Mouse (Mus musculus) heart, embryonic 14.5 days (tissue): ENCODE data around the gene Rora. TPM values are rescaled to one million over a fixed set of nuclear protein-coding genes. Genes with fewer than 3 reads are reported as not detected.

Experiments used
- ATAC-seq: fragments of 200-750 bp; cut with Nextera tagmentation; 2 replicates; pipeline ENCODE4 v1.8.0; 2017; ENCODE audit warnings: low read depth, moderate TSS enrichment; ENCODE audit not compliant: insufficient number of reproducible peaks, insufficient read depth, low FRiP score
- H3K27ac ChIP-seq, 2 experiments: fragments of 200-500 bp in 1 of 2; fragments of 300-500 bp in 1 of 2; sonication (generic) in 1 of 2; replicated peaks in 1 of 2; 2 replicates each; pipeline ENCODE4 v1.5.1; 2012 to 2014; ENCODE audit warnings: low read depth in 2 of 2, low read length in 2 of 2, control low read depth in 1 of 2, mild to moderate bottlenecking in 1 of 2, mixed read lengths in 1 of 2; ENCODE audit not compliant: control insufficient read depth in 1 of 2, insufficient read depth in 1 of 2
- H3K27me3 ChIP-seq: fragments of 300-500 bp; sonication (generic); 2 replicates; pipeline ENCODE4 v1.6.1; 2014; ENCODE audit warnings: mild to moderate bottlenecking, low read length, control low read depth; ENCODE audit not compliant: control insufficient read depth, insufficient read depth
- H3K36me3 ChIP-seq: fragments of 300-500 bp; sonication (generic); 2 replicates; pipeline ENCODE4 v1.6.1; 2014; ENCODE audit warnings: mild to moderate bottlenecking, control low read depth, low read length, mixed read lengths; ENCODE audit not compliant: control insufficient read depth, insufficient read depth
- H3K4me1 ChIP-seq, 2 experiments: fragments of 200-500 bp in 1 of 2; fragments of 300-500 bp in 1 of 2; sonication (generic) in 1 of 2; 2 replicates each; pipeline ENCODE4 v1.6.1; 2012 to 2014; ENCODE audit warnings: low read length in 2 of 2, control low read depth in 1 of 2, mixed read lengths in 1 of 2; ENCODE audit not compliant: control insufficient read depth in 2 of 2, insufficient read depth in 2 of 2
- H3K4me2 ChIP-seq: fragments of 300-500 bp; sonication (generic); 2 replicates; pipeline ENCODE4 v1.6.1; 2014; ENCODE audit warnings: mild to moderate bottlenecking, low read length
- H3K4me3 ChIP-seq, 2 experiments: fragments of 200-500 bp in 1 of 2; fragments of 300-500 bp in 1 of 2; sonication (generic) in 1 of 2; 2 replicates each; pipeline ENCODE4 v1.5.1; 2012 to 2014; ENCODE audit warnings: low read length in 2 of 2, mild to moderate bottlenecking in 2 of 2, control low read depth in 1 of 2, low read depth in 1 of 2, moderate library complexity in 1 of 2; ENCODE audit not compliant: control insufficient read depth in 1 of 2, insufficient read depth in 1 of 2
- H3K9ac ChIP-seq: fragments of 300-500 bp; sonication (generic); 2 replicates; pipeline ENCODE4 v1.6.1; 2014; ENCODE audit warnings: mild to moderate bottlenecking, low read length
- H3K9me3 ChIP-seq: fragments of 300-500 bp; sonication (generic); 2 replicates; pipeline ENCODE4 v1.6.1; 2016; ENCODE audit warnings: low read length, control low read depth; ENCODE audit not compliant: control insufficient read depth
- WGBS: fragments of 180-500 bp; shearing (Covaris S2); extraction: QIAGEN DNeasy Blood & Tissue Kit; methylation state at CpG from one replicate; pipeline ENCODE4 v1.1.7; 2014; 5-methylcytosine and 5-hydroxymethylcytosine counted together
- polyA plus RNA-seq: library from polyadenylated mRNA; unstranded; fragments of >200 nt; fragmentation: Nextera tagmentation; extraction: Ambion mirVana; gene quantifications from 2 replicates; pipeline ENCODE4 v1.2.1, GENCODE M21; 2014

The Rora gene
- polyA plus RNA-seq, 1 experiment from 2014 or later, result 6.9 TPM

DNA sequence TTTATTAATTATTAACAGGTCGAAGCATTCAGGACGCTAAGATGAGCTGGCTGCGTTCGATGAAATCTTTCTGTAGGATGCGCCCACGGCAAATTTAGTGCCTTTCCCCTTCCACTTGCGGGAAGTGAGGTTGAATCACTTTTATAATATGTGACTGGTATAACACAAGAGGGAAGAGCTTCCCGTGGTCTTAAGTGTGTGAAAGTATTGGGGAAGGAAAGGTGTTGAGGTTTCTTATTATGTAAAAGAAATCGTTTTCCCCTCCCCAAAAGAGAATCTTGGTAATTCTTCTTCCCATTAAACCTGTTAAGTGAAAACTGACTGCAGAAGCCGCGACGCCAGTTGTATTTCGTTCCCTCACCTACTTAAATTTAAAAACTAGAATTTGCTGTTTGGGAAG is 637.9 kb downstream of the Rora start:
- H3K4me2 ChIP-seq, result peak overlapping the region; percentile 91
- H3K9me3 ChIP-seq, result no peaks in the 10 kb centered on the region
- H3K36me3 ChIP-seq, result no peaks in the 10 kb centered on the region
- ATAC-seq, result no peak
- H3K9ac ChIP-seq, result peak overlapping the region; percentile 81
- H3K27me3 ChIP-seq, result peaks cover 18% of the 10 kb centered on the region
- H3K4me1 ChIP-seq, result peaks cover 3 to 12% of the 10 kb centered on the region in 2 experiments
- no peak overlapping the region for H3K27ac ChIP-seq
- WGBS, result 24% methylated on average over 13 of the region's 13 CpGs
- peak overlapping the region; percentile 80 to 84 for H3K4me3 ChIP-seq

DNA sequence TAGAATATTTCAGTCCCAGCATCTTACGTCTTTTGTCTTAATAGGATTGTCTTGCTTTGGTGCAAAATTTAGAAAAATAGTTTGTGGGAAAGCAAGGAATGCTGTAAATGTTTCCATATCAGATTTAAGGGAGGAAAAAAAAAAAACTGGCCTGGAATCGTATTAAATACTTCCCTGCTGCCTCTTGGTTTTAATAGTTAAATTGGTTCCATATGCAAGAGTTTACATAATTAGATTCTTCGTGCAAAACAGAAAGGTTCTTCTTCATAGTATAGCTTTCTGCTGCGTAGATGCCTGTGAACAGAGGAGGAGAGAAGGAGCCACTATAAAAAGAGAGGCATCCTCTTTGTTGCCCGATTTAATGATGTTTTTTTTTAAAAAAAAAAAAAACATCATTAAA is 638.8 kb downstream of the Rora start:
- Histone ChIP-seq H3K9ac (no peak overlapping the region), H3K9me3 (no peaks in the 10 kb centered on the region), H3K4me1 (peaks cover 3 to 12% of the 10 kb centered on the region in 2 experiments), H3K4me3 (no peak overlapping the region), H3K27ac (no peak overlapping the region), H3K36me3 (no peaks in the 10 kb centered on the region), H3K4me2 (no peak overlapping the region), H3K27me3 (peaks cover 18% of the 10 kb centered on the region)
- ATAC-seq, result no peak
- WGBS, result 82% methylated on average over 5 of the region's 5 CpGs

DNA sequence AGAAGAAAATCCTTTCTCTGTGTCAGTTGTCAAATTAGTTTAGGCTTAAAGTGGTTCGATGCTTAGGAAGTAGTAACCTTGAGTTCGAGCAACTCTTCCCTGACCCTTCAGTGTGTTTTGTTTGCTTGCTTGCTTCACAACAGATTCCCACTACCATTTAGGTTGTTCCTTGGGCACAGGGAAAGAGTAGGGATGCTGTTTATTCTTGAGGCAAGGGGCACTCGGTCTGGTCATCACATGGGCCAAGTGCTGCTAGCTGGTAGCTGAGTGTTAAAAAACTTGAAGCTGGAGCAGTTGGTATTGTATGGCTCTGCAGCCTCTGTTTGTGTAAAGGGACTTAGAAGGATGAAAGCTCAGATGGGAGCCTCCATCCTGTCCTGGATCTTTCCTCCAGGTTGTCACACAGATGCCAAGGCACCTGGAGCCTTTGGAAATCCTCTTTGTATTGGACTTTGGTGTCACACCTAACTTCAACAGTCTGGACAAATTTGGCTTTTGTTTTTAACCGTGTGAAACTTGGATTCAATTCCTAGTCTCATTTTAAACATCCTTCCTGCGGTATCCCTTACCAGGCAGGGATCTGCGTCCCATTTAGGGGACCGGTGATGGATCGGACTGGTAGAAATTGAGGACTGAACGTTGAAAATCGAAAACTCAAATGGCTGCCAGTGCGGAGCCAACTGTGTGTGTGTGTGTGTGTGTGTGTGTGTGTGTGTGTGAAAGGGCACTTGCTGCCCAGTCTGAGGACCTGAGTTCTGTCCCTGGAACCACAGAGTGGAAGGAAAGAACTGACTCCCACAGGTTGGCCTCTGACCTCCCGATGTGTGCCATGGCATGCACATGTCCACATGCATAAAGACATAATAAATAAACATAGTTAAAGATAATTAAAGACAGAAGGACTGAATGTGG is 639.4 kb downstream of the Rora start:
- ATAC-seq, result no peak
- H3K27ac ChIP-seq, result no peak overlapping the region
- H3K4me2 ChIP-seq, result no peak overlapping the region
- H3K27me3 ChIP-seq, result peaks cover 18% of the 10 kb centered on the region
- no peaks in the 10 kb centered on the region for H3K36me3 ChIP-seq
- WGBS, result 85% methylated on average over 12 of the region's 12 CpGs
- H3K9ac ChIP-seq, result no peak overlapping the region
- no peak overlapping the region for H3K4me3 ChIP-seq
- no peaks in the 10 kb centered on the region for H3K9me3 ChIP-seq
- peaks cover 3 to 12% of the 10 kb centered on the region in 2 experiments for H3K4me1 ChIP-seq

DNA sequence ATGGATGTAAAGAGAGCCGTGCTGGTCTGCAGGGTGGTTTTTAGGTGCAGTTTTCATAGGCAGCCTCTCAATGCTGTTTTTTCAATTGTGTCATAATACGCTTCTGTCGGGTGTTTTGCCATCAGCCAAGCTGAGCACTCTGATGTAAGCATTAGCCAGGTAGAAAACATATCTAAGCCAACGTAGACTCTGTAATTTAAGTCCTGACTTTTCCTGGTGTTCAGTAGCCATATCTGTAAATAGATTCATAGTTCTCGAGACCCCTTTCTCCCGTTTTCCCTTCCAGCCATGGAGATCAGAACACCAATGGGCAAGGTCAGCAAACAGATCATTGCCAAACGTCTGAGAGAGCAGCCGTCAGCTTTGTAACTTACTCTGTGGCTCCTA is 640.1 kb downstream of the Rora start:
- no peak for ATAC-seq
- Histone ChIP-seq H3K36me3 (no peaks in the 10 kb centered on the region), H3K4me2 (no peak overlapping the region), H3K9me3 (no peaks in the 10 kb centered on the region), H3K4me3 (no peak overlapping the region), H3K9ac (no peak overlapping the region), H3K4me1 (peaks cover 5 to 13% of the 10 kb centered on the region in 2 experiments), H3K27me3 (peaks cover 18% of the 10 kb centered on the region), H3K27ac (no peak overlapping the region)
- 83% methylated on average over 8 of the region's 8 CpGs for WGBS

GRCm38 (mm10) chr9:69294426-69294825 is 640.8 kb downstream of the Rora start:
- no peak overlapping the region for H3K9ac ChIP-seq
- ATAC-seq, result no peak
- H3K27ac ChIP-seq, result no peak overlapping the region
- H3K4me1 ChIP-seq, result peaks cover 2 to 15% of the 10 kb centered on the region in 2 experiments; a peak in 3 of 4 replicates
- no peak overlapping the region for H3K4me3 ChIP-seq
- H3K9me3 ChIP-seq, result no peaks in the 10 kb centered on the region
- no peak overlapping the region for H3K4me2 ChIP-seq
- peaks cover 18% of the 10 kb centered on the region for H3K27me3 ChIP-seq
- no peaks in the 10 kb centered on the region for H3K36me3 ChIP-seq
- whole genome bisulfite sequencing, result 74% methylated on average over 5 of the region's 5 CpGs

GRCm38 (mm10) chr9:69294856-69295255 is 641.3 kb downstream of the Rora start:
- WGBS, result 78% methylated on average over 14 of the region's 14 CpGs
- H3K4me3 ChIP-seq, result no peak overlapping the region

GRCm38 (mm10) chr9:69295826-69296225 is 642.2 kb downstream of the Rora start:
- no peak overlapping the region for H3K9ac ChIP-seq
- ATAC-seq, result no peak
- H3K4me3 ChIP-seq, result no peak overlapping the region
- no peaks in the 10 kb centered on the region for H3K36me3 ChIP-seq
- H3K27me3 ChIP-seq, result peaks cover 14% of the 10 kb centered on the region
- H3K9me3 ChIP-seq, result no peaks in the 10 kb centered on the region
- H3K27ac ChIP-seq, result no peak overlapping the region
- peaks cover 2 to 11% of the 10 kb centered on the region in 2 experiments; a peak in 2 of 4 replicates for H3K4me1 ChIP-seq
- 80% methylated on average over 3 of the region's 3 CpGs for WGBS
- no peak overlapping the region for H3K4me2 ChIP-seq

More at GRCm38 (mm10) chr9:69294856-69295255, 641.3 kb downstream of the Rora start:
- Histone ChIP-seq H3K4me1 (peaks cover 2 to 15% of the 10 kb centered on the region in 2 experiments; a peak in 3 of 4 replicates), H3K4me2 (no peak overlapping the region), H3K27me3 (peaks cover 18% of the 10 kb centered on the region), H3K27ac (no peak overlapping the region), H3K9ac (no peak overlapping the region), H3K9me3 (no peaks in the 10 kb centered on the region), H3K36me3 (no peaks in the 10 kb centered on the region)
- ATAC-seq, result no peak
